Mouse (Mus musculus) lung, postnatal 0 days (tissue): ENCODE data around the gene Ppp2r5a.

Experiments used
- CTCF ChIP-seq: IDR thresholded peaks from 2 replicates; pipeline ENCODE4 v1.5.1; 2016; ENCODE audit warnings: antibody characterized with exemption, mild to moderate bottlenecking
- EP300 ChIP-seq: IDR thresholded peaks from 2 replicates; pipeline ENCODE4 v1.6.1; 2016; ENCODE audit warnings: antibody characterized with exemption, mild to moderate bottlenecking, control low read depth

DNA sequence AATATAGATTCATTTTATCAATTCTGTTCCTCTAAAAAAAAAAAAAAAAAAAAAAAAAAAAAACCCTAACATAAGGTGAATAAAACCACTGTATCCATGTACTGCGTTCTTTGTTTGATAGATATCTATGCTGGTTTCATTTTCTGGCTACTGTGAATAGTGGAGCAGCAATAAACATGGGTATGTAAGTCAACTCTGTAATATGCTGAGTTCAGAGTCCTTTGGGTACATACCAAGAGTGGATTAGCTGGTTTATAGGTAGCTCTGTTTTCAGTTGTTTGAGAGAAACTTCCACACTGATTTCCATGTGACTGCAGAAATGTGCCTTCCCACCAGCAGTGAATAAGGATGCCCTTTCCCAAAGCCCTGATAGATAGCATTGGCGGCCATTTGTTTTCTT is 25.0 kb downstream of the Ppp2r5a start:
- TF ChIP-seq CTCF (no peak), EP300 (no peak)
